Mouse (Mus musculus): ENCODE results near the gene D930007J09Rik.

DNA sequence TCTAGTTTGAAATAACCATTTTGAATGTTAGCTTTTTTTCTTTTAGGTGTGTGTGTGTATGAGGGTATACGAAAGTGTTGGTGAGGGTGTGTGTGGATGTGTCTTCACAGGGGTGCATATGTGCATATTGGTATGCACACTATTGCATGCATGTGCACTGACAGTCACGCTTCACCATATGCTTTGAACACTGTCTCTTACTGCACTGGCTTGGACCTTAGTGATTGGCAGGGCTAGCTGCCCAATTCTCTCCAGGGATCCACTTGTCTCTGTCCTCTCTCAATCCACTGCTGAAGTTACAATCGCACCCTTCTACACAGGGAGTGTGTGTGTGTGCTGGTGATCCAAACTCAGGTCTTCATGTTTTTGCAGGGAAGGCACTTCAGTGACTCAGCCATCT is 38.7 kb upstream of the D930007J09Rik start:
- no peak for TF ChIP-seq CTCF (IDR thresholded peaks at IDR 0.05; ENCODE audit: low read depth)
- TF ChIP-seq EP300 (optimal IDR thresholded peaks at IDR 0.05), result no peak
